Mouse (Mus musculus): ENCODE results near the gene Trim25. TPM values are rescaled to one million over a fixed set of nuclear protein-coding genes. Genes with fewer than 3 reads are reported as not detected.

Gene Trim25
- total RNA-seq, 2 experiments from 2014 or later, result 5.6 to 5.8 TPM

GRCm38 (mm10) chr11:89058515-89059270 is 59.5 kb downstream of the Trim25 start:
- no peak for DNase-seq
- intact Hi-C loops (cut with DNase I), result no loop called here

- intact Hi-C loops (cut with DNase I), result no loop called here
- peak; percentile 39 for DNase-seq
These were observed 60.8 kb downstream of the Trim25 start for GRCm38 (mm10) chr11:89059919-89060422.

DNA sequence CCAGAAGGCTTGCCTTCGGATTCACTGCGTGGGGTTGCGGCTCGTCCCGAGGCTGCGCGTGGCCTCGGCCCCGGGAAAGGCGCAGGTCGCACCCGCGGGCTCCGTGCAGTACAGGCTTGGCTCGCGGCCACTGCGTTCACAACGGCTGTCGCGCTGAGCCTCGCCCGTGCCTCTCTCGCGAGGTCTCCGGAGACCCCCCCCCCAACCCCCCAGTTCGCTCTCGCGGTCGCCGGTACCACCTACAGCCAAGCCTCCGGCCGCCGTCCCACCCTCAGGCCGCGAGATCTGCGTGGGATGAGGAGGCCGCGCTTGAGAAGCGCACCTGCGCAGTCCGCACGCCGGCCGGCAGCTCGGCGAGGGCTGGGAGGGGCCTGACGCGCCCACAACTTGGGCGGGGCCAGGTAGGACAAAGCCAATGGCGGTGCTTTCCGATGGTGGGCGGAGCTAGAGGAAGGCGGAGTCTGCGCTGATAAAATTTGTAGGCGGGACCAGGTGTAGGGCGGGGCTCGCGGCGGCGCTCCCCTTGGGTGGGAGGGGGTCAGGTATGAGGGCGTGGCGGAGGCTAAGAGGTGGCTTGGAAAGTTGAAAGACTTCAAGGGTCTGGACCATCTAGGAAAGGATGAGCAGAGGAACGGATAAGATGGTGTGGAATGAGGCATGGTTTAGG is 61.4 kb downstream of the Trim25 start:
- intact Hi-C loops (cut with DNase I), result no loop called here

DNA sequence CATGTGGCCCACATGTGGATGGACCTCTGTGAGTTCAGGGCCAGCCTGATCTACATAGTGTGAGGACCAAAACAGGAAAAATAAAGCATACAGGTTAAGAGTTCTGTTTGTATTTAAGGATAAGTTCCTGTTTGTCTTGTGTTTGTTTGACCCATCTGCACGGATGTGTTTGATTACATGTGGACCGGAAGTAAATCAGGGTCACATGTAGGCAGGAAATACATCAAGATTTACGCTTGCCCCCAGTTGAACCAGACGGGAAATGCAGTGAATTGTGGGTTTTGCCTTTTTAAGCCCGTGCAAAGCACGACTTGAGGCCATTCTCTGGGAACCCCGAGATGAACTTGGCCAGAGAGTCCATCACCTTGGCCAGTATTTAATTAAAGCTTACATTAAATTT is 62.2 kb downstream of the Trim25 start:
- no peak for DNase-seq
- intact Hi-C loops (cut with DNase I), result no loop called here

More for the DNA sequence above, 61.4 kb downstream of the Trim25 start:
- DNase-seq, result peak; percentile 91

- no peak for DNase-seq
- intact Hi-C loops (cut with DNase I), result no loop called here
These were observed 65.1 kb downstream of the Trim25 start for GRCm38 (mm10) chr11:89064312-89064711.

GRCm38 (mm10) chr11:89065297-89065696 is 66.1 kb downstream of the Trim25 start:
- DNase-seq, result no peak
- intact Hi-C loops (cut with DNase I), result no loop called here

DNA sequence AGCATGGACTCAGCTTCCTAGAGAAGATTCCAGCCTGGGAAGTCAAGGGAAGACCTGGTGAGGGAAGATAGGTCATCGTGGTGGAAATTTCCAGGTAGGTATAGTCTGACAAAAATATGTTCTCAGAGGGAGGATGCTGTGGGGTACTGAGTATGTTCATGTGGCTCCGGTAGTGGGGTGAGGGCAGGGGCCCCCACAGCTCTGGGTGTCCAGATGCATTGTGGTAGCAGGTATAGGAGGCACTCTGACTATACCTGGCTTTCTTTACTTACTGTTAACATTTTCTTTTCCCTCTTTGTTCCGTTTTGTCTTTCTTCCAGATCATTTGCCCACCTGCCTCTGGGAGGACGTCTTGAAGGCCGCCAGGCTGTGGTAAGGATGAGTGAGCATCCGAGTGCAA is 67.0 kb downstream of the Trim25 start:
- intact Hi-C loops (cut with DNase I), result no loop called here
- no peak for DNase-seq

DNA sequence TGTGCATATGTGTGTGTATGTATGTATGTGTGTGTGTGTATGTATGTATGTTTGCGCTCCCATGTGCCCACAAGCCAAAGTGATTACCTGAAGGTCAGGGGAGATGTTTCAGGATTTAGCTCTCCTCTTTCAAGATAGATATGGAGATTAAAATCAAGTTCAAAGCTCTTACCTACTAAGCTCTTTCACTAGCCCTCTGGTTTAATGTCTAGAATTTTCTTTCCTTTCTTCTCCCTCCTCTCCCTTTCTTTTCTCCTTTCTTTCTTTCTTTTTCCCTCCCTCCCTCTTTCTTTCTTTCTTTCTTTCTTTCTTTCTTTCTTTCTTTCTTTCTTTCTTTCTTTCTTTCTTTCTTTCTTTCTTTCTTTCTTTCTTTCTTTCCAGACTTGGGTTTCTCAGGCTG is 67.6 kb downstream of the Trim25 start, which contains the start of gene Dgke:
Gene Dgke (minus strand): TSS at position 101 of the 400 bp plus-strand sequence.
- DNase-seq, result no peak
- intact Hi-C loops (cut with DNase I), result no loop called here

- intact Hi-C loops (cut with DNase I), result no loop called here
- DNase-seq, result no peak
These were observed 68.2 kb downstream of the Trim25 start for GRCm38 (mm10) chr11:89067301-89067822.

- intact Hi-C loops (cut with DNase I), result no loop called here
- no peak for DNase-seq
These were observed 68.8 kb downstream of the Trim25 start for GRCm38 (mm10) chr11:89067871-89068490.

GRCm38 (mm10) chr11:89068649-89069048 is 69.5 kb downstream of the Trim25 start:
- intact Hi-C loops (cut with DNase I), result no loop called here
- peak; percentile 27 for DNase-seq

- peak; percentile 56 for DNase-seq
- intact Hi-C loops (cut with DNase I), result no loop called here
These were observed 70.1 kb downstream of the Trim25 start for GRCm38 (mm10) chr11:89069303-89069702.

Other genes with a start within 250 kb of the Trim25 start
- gene Akap1, start 134.8 kb upstream of the Trim25 start, total RNA-seq (2021), result 10 to 100 TPM; 52.9 to 55.4 TPM
- 10 to 100 TPM; 26.7 to 26.8 TPM for gene Scpep1, start 43.9 kb upstream of the Trim25 start, total RNA-seq (2021)
- gene Elobl, start 32.4 kb upstream of the Trim25 start, total RNA-seq (2021), result not detected
- gene Coil, start 29.1 kb upstream of the Trim25 start, total RNA-seq (2021), result 10 to 100 TPM; 27.8 to 28.3 TPM
- 10 to 100 TPM; 31.6 to 33.7 TPM for gene Dgke, start 67.5 kb downstream of the Trim25 start, total RNA-seq (2021)
- gene Gm525, start 74.5 kb downstream of the Trim25 start, total RNA-seq (2021), result not detected

Measured in left cerebral cortex, postnatal 4 days (tissue).